23 mouse cellular contexts compared by ENCODE assay signal in genomic region chr17:65941275-65941674, GRCm38 (mm10). TPM values are rescaled to one million over a fixed set of nuclear protein-coding genes. Genes with fewer than 3 reads are reported as not detected.
DNase-seq lines count a peak whose midpoint lies in the region; ATAC-seq and TF ChIP-seq lines count a peak whose summit lies in the region.
"Had no signal": no experiment of that assay in that cellular context is flagged by ENCODE, and none has a peak within 500 bp of the region (broad histone marks: within the 10 kb centered on the region; RNA-seq: fewer than 3 reads in every experiment).

No protein-coding gene starts in this region.

- peaks cover 27% of the 10 kb centered on the region for H3K4me1 ChIP-seq in kidney, embryonic 14.5 days (ENCODE audit: control insufficient read depth, insufficient read depth, low read length)
- H3K4me1 ChIP-seq in E14TG2a.4 (replicated peaks; ENCODE audit: low read depth, low read length): peaks cover 64% of the 10 kb centered on the region
- H3K4me1 ChIP-seq in intestine, embryonic 16.5 days (ENCODE audit: control insufficient read depth, insufficient read depth, low read length): peaks cover 19% of the 10 kb centered on the region
- peaks cover 10% of the 10 kb centered on the region for H3K4me1 ChIP-seq in stomach, postnatal 0 days (replicated peaks; ENCODE audit: control insufficient read depth, insufficient read depth)
- H3K4me1 ChIP-seq: forebrain, embryonic 10.5 days; midbrain, embryonic 12.5 days; neural tube, embryonic 12.5 days had no signal

- no peak for DNase-seq in kidney, adult 18-20 months
- DNase-seq in stomach, postnatal 0 days (ENCODE audit: low spot score): no peak
- DNase-seq in neural tube, embryonic 10.5 days (ENCODE audit: extremely low spot score, low spot score): no peak
- no peak for DNase-seq in cerebellum, postnatal 25 days
- DNase-seq: adrenal gland, postnatal 36 days; cerebellum, adult 9-10 months; gastrocnemius, postnatal 25 days; heart, adult 18-20 months; kidney, postnatal 10 days; lung, embryonic 14.5 days; right cerebral cortex, postnatal 14 days; spleen, adult 18-20 months; thymus, adult 2 months; thymus, postnatal 4 days had no signal

- ATAC-seq in kidney, embryonic 14.5 days (ENCODE audit: low FRiP score, low TSS enrichment): no peak
- ATAC-seq in intestine, embryonic 16.5 days: peak; percentile 65
- no peak for ATAC-seq in stomach, postnatal 0 days (ENCODE audit: low FRiP score, low TSS enrichment)

- no peak overlapping the region for H3K4me3 ChIP-seq in kidney, embryonic 14.5 days (ENCODE audit: low read length)
- peak overlapping the region; percentile 39 for H3K4me3 ChIP-seq in E14TG2a.4 (replicated peaks; ENCODE audit: low read length)
- no peak overlapping the region for H3K4me3 ChIP-seq in intestine, embryonic 16.5 days (ENCODE audit: low read length)
- H3K4me3 ChIP-seq in stomach, postnatal 0 days (ENCODE audit: low read depth, low read length): no peak overlapping the region
- H3K4me3 ChIP-seq: forebrain, embryonic 10.5 days; hindbrain, embryonic 12.5 days; layer of hippocampus, adult 2 months; midbrain, embryonic 12.5 days; neural tube, embryonic 12.5 days had no signal

- no peaks in the 10 kb centered on the region for H3K9me3 ChIP-seq in kidney, embryonic 14.5 days (ENCODE audit: control insufficient read depth, low read length)
- H3K9me3 ChIP-seq in E14TG2a.4 (ENCODE audit: low read length): peaks cover under 1% of the 10 kb centered on the region; the same call in 1 of the 2 replicates
- no peaks in the 10 kb centered on the region for H3K9me3 ChIP-seq in intestine, embryonic 16.5 days (ENCODE audit: control insufficient read depth, low read length)
- H3K9me3 ChIP-seq in stomach, postnatal 0 days (ENCODE audit: control insufficient read depth, low read length): no peaks in the 10 kb centered on the region
- H3K9me3 ChIP-seq: forebrain, embryonic 10.5 days; hindbrain, embryonic 12.5 days; midbrain, embryonic 12.5 days; neural tube, embryonic 12.5 days had no signal

- peaks cover 21% of the 10 kb centered on the region for H3K36me3 ChIP-seq in kidney, embryonic 14.5 days (ENCODE audit: control insufficient read depth, insufficient read depth, low read length)
- peaks cover 42% of the 10 kb centered on the region for H3K36me3 ChIP-seq in E14TG2a.4 (ENCODE audit: insufficient read depth, low read length)
- H3K36me3 ChIP-seq in intestine, embryonic 16.5 days (ENCODE audit: control insufficient read depth, insufficient read depth, low read length): peaks cover 5% of the 10 kb centered on the region; the same call in 1 of the 2 replicates
- H3K36me3 ChIP-seq in stomach, postnatal 0 days (ENCODE audit: control insufficient read depth, insufficient read depth, low read length): 0 out of 2 replicates have a peak, but pooled peaks cover 3% of the 10 kb centered on the region

- TF ChIP-seq CTCF in E14TG2a.4 (conservative IDR thresholded peaks at IDR 0.05; ENCODE audit: low read length): no peak
- TF ChIP-seq CTCF in stomach, postnatal 0 days (IDR thresholded peaks at IDR 0.05; ENCODE audit: low read depth): no peak

- no peak for TF ChIP-seq EP300 in stomach, postnatal 0 days (optimal IDR thresholded peaks at IDR 0.05)

- 81% methylated on average over 6 of the region's 6 CpGs for WGBS in kidney, embryonic 14.5 days
- WGBS in intestine, embryonic 16.5 days: 72% methylated on average over 6 of the region's 6 CpGs
- 58% methylated on average over 6 of the region's 6 CpGs for WGBS in stomach, postnatal 0 days

- H3K9ac ChIP-seq in kidney, embryonic 14.5 days (ENCODE audit: low read depth, low read length): no peak overlapping the region
- H3K9ac ChIP-seq in intestine, embryonic 16.5 days (ENCODE audit: low read depth, low read length): no peak overlapping the region
- no peak overlapping the region for H3K9ac ChIP-seq in stomach, postnatal 0 days (ENCODE audit: low read length)
- H3K9ac ChIP-seq: hindbrain, embryonic 12.5 days; liver, embryonic 14.5 days; lung, embryonic 14.5 days; midbrain, embryonic 12.5 days; neural tube, embryonic 12.5 days had no signal

- H3K27ac ChIP-seq in kidney, embryonic 14.5 days (ENCODE audit: low read depth, low read length): peak overlapping the region; percentile 3; the same call in 1 of the 2 replicates
- H3K27ac ChIP-seq in intestine, embryonic 16.5 days (ENCODE audit: low read length): no peak overlapping the region
- H3K27ac ChIP-seq in stomach, postnatal 0 days (replicated peaks): peak overlapping the region; percentile 35; the same call in 1 of the 2 replicates
- H3K27ac ChIP-seq: forebrain, embryonic 10.5 days; hindbrain, embryonic 12.5 days; layer of hippocampus, adult 2 months; liver, embryonic 14.5 days; midbrain, embryonic 12.5 days; neural tube, embryonic 12.5 days had no signal

- H3K27me3 ChIP-seq in kidney, embryonic 14.5 days (ENCODE audit: control insufficient read depth, insufficient read depth, low read length): no peaks in the 10 kb centered on the region
- no peaks in the 10 kb centered on the region for H3K27me3 ChIP-seq in E14TG2a.4 (ENCODE audit: insufficient read depth, low read length)
- H3K27me3 ChIP-seq in intestine, embryonic 16.5 days (replicated peaks; ENCODE audit: control insufficient read depth, insufficient read depth, low read length): no peaks in the 10 kb centered on the region
- no peaks in the 10 kb centered on the region for H3K27me3 ChIP-seq in stomach, postnatal 0 days (ENCODE audit: control insufficient read depth, insufficient read depth, low read length)
- H3K27me3 ChIP-seq: hindbrain, embryonic 12.5 days; midbrain, embryonic 12.5 days; neural tube, embryonic 12.5 days had no signal

- H3K4me2 ChIP-seq in kidney, embryonic 14.5 days (replicated peaks; ENCODE audit: low read depth, low read length): no peak overlapping the region
- H3K4me2 ChIP-seq in intestine, embryonic 16.5 days (ENCODE audit: low read depth, low read length): no peak overlapping the region
- H3K4me2 ChIP-seq in stomach, postnatal 0 days (replicated peaks; ENCODE audit: low read depth): no peak overlapping the region
- H3K4me2 ChIP-seq: hindbrain, embryonic 12.5 days; lung, embryonic 14.5 days; midbrain, embryonic 12.5 days; neural tube, embryonic 12.5 days had no signal

RNA-seq across cellular contexts. Expression of gene Twsg1, which starts 9.8 kb away (rescaled TPM):
- 84.6 and 146 TPM in 2 replicates for polyA plus RNA-seq in kidney, embryonic 14.5 days (2014; fragmentation: Nextera tagmentation; extraction: Ambion mirVana)
- polyA plus RNA-seq in intestine, embryonic 16.5 days (2015; fragmentation: Nextera tagmentation; extraction: Ambion mirVana): 61.7 and 63.1 TPM in 2 replicates
- polyA plus RNA-seq in stomach, postnatal 0 days (2015; fragmentation: Nextera tagmentation; extraction: Ambion mirVana): 63.5 and 66.8 TPM in 2 replicates

RNA-seq across cellular contexts. Expression of gene Ralbp1, which starts 55.7 kb away (rescaled TPM):
- polyA plus RNA-seq in kidney, embryonic 14.5 days (2014; fragmentation: Nextera tagmentation; extraction: Ambion mirVana): 61.3 and 76.6 TPM in 2 replicates
- 67.5 and 71.1 TPM in 2 replicates for polyA plus RNA-seq in intestine, embryonic 16.5 days (2015; fragmentation: Nextera tagmentation; extraction: Ambion mirVana)
- 114 and 117 TPM in 2 replicates for polyA plus RNA-seq in stomach, postnatal 0 days (2015; fragmentation: Nextera tagmentation; extraction: Ambion mirVana)
